Mouse (Mus musculus): ENCODE data around the gene Mrm3.

Mrm3 gene

DNA sequence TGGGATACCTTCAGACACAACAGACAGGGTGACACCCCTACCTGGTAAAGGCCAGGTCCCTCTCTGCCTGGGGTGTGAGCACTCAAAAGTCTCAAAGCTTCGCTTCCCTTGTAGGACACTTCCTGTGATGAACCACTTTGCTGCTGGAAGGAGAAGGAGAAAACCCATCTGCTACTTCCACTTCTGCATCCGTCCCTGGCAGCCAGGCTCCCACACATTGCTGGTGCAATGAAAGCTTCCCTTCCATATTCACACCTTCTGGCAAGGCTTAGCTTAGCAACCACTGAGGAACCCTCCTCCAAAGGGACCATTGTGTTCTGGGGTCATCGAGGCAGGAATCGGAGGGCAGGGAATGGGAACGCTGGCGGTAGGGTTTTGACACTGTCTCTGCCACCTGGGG lies 45.1 kb downstream of the Mrm3 start:
- DNase-seq (ENCODE audit: low read depth, low spot score): no peak

DNA sequence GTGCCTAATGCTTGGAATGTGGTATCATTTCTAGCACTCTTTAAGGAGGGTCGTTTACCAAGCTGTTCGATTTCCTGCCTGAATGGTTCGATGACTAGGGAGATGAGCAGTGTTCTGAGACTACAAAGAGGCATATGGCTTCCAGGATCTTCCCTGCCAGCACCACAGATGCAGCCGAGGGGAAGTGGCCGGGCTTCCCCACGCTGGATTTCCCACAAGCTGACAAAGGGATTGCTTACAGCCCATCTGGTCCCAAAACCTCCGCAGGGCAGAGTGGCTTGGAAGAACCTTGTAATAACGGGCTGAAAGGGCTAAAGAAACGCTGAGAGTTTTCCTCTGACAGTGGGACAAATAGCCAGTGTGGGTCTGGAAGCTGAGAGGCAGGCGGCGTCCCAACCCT lies 46.9 kb downstream of the Mrm3 start:
- no peak for DNase-seq (ENCODE audit: low read depth, low spot score)

DNA sequence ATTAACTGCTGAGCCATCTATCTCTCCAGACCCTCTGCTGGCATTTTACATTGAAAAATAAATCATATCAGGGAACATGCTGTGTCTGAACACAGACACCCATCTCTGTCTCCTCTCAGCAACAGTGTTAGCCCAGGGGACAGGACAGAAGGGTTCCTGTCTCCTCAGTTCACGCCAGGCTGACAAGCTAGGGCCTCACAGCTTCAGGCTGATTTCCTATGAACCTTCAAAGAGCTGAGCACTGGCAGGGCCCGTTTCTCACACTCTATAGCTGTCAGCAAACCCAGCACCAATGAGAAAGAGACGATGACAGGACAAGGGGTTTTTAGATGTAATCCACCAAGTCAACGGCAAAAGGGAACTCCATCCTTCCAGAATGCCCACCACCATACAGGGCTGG lies 48.4 kb downstream of the Mrm3 start:
- no peak for DNase-seq (ENCODE audit: low read depth, low spot score)

DNA sequence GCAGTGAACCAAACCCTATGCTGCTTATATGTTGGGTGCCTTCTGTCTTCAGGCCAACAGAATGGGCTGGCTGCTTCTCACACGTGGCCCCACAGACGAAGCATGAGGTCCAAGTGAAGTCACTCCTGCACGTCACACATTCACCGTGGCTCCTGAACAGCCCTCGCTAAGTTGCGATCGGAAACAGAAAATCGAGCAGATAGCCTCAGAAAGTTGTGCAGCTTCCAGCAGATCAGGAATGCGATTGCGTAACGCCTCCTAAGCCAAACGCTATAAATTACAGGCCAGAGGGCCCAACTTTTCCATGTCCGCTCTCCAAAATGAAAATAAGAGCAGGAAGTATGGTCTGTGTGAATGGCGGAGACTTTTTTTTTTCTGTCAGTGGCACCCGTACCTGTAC lies 48.9 kb downstream of the Mrm3 start:
- DNase-seq (ENCODE audit: low read depth, low spot score): no peak

DNA sequence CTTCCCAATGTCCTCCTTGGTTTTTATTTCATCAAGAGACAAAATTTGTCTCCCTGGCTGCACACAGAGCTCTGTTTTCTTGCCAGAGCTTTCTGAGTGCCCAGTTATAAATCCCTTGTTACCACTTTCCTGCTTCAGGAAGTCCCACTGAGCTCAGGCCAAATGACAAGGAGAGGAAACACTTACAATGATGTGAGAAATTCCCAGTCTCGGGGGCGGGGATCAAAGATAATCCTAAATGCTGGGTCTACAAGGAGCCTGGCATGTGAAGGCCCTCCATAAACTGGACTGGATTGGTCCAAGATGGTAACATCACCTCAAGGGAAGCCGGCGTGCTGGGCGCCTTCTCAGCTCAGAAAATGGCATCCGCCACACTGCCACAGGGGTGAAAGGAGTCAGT lies 49.3 kb downstream of the Mrm3 start:
- no peak for DNase-seq (ENCODE audit: low read depth, low spot score)

DNA sequence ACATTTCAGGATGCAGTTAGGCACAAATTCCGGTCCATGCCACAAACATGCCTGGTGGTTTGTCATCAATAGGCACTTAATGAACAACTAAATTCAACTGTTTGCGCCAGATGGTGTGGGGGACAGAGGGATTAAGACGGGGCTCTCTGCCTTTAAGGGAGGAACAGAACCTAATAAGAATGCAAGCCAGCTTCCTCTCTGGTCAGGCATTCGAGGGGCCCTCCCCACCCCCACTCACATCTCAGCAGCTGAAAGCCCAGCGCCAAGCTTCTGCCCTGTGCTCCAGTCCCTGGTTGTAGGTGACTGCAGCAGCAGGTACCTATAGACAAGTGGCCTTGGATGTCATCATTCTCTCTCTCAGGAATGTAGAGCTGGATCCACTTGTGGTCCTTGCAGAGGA lies 50.6 kb downstream of the Mrm3 start:
- no peak for DNase-seq (ENCODE audit: low read depth, low spot score)

DNA sequence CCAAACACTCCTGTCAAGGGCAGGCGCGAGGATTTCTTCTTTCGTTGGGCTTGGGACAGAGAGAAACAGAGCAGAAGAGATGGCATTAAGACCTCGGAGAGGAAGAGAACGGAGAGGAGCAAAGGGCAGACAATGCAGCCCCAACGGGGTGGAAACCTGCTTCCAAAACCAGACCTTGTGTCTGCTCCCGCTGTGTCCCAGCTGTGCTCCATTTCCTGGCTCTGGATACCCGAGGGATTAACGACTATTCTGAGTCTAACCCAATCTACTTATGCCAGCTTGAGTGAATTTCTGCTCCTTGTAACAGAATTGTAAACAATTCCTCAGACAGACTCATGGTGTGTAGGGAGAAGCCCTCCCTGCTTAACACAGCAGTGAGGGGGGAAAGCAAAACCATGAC lies 51.3 kb downstream of the Mrm3 start:
- DNase-seq (ENCODE audit: low read depth, low spot score): no peak

DNA sequence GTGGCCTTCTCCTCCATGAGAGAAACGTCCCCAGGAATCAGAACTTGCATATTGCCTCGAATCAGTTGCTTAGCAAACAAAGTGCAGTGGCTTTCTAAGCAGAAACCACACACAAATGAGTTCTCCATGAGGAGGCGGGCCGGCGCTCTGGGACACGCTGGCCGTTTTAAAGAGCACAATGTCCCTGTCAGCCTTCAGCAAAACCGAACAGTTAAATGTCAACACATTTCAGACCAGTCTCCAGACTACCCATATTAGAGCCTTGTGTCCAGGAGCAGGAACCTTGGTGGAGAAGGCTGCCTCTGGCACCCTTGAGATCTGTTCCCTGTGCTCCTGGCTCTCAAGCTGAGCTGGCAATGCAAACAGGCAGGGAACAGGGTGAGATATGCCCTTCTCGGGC lies 53.7 kb downstream of the Mrm3 start:
- DNase-seq (ENCODE audit: low read depth, low spot score): no peak

DNA sequence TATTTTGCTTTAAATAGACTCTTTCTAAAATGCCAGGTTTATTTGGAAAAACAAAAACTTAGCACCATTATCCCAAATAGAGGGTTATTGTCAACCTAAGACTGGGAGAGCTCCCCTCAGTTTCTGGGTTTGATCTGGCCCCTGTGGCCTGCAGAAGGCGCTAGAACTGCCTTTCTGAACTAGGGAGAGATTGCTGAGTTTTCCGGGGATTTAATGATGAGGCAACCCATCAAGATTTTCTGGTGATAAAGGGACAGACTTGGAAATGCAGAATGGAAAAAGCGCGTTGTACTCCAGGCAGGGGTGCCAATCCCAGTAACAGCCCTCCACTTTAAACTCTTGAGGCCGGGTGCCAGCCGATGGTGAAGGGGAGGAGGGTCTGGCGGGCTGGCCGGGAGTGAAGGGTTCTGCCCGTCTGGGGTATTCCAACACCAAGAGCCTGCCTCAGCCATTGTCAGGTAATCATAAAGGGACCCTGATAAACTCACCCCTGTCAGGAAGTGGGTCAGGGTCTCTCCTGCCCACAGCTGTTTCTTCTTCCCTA lies 55.0 kb downstream of the Mrm3 start:
- no peak for DNase-seq (ENCODE audit: low read depth, low spot score)

All from embryo, embryonic 11.5 days (tissue).